Mouse (Mus musculus) adrenal gland, adult 10 weeks (tissue): ENCODE data around the gene Pirt. TPM values are rescaled to one million over a fixed set of nuclear protein-coding genes. Genes with fewer than 3 reads are reported as not detected.

ENCODE experiments used
- polyA plus RNA-seq: library from polyadenylated mRNA; stranded (reverse); fragments of 350-450 nt; fragmentation: Illumina TruSeq; extraction: RNeasy Lipid Tissue Mini Kit (QIAGEN cat#74804); gene quantifications from one replicate; pipeline ENCODE4 v1.2.3, GENCODE M21; 2014; ENCODE audit warnings: low read depth, low replicate concordance

Pirt gene
- 8.2 TPM for polyA plus RNA-seq

DNA sequence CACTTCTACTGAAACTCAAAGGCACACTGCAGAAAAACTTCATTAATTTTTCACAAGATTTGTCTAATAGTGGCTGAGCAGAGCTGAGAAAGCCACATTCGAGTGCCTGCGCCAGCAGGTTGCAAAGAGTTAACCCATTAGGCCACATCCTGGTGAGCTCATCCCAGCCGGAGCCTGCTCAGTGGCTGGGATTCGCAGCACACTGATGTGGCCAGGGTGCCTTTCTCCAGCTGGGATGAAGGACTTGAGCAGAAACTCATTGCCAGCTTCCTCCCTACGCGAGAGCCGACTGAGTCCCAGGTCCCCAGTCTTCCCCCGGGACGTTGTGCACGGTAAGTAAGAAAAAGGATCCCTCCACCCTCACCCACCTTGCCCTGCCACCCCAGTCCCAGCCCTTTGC is at the start of gene Pirt:
TSS of gene Pirt (plus strand) at position 171 of the 400 bp plus-strand sequence.

DNA sequence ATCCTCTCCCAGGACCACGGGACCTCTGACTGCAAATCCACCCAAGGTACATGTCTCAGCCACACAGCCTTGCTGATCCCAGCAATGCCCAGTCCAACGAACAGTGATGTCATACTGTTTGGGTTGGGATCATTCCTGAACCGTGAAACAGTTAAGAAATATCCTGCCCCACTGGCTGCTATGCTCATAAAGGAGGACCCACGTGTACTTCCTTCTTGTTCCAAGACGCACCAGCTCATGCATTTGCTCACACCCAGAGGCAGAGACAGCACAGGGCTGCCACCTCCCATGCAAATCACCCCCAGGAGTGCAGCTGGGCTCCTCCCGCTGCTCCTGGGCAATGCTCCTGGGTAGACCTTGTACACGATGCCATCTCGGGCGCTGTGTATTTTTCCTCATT is 44.5 kb downstream of the Pirt start, which contains the start of gene Tmem238l:
TSS of gene Tmem238l (plus strand) at position 336 of the 400 bp plus-strand sequence.

Other genes with a start within 250 kb of the Pirt start
- gene Tmem238l, start 44.7 kb downstream of the Pirt start, polyA plus RNA-seq: not detected
- 28.3 TPM for gene Tmem220, start 113.2 kb downstream of the Pirt start, polyA plus RNA-seq
- gene Adprm, start 140.6 kb downstream of the Pirt start, polyA plus RNA-seq: 47.1 TPM
- gene Sco1, start 140.7 kb downstream of the Pirt start, polyA plus RNA-seq: 46.0 TPM
- not detected for gene Myh3, start 166.3 kb downstream of the Pirt start, polyA plus RNA-seq